Mouse (Mus musculus) neural tube, embryonic 13.5 days (tissue): ENCODE data around the gene Camk1d. TPM values are rescaled to one million over a fixed set of nuclear protein-coding genes. Genes with fewer than 3 reads are reported as not detected.

Experiments used
- ATAC-seq: fragments of 200-750 bp; cut with Nextera tagmentation; 2 replicates; pipeline ENCODE4 v1.8.0; 2017; ENCODE audit warnings: low read depth, mild to moderate bottlenecking, moderate TSS enrichment, moderate library complexity
- H3K27ac ChIP-seq: fragments of 300-500 bp; sonication (generic); replicated peaks from 2 replicates; pipeline ENCODE4 v1.5.1; 2015; ENCODE audit warnings: moderate library complexity, mild to moderate bottlenecking, inconsistent platforms
- H3K27me3 ChIP-seq: fragments of 300-500 bp; sonication (generic); 2 replicates; pipeline ENCODE4 v1.6.1; 2015; ENCODE audit warnings: mild to moderate bottlenecking, inconsistent platforms
- H3K36me3 ChIP-seq: fragments of 300-500 bp; sonication (generic); 2 replicates; pipeline ENCODE4 v1.6.1; 2015; ENCODE audit warnings: mild to moderate bottlenecking, inconsistent platforms
- H3K4me1 ChIP-seq: fragments of 300-500 bp; sonication (generic); replicated peaks from 2 replicates; pipeline ENCODE4 v1.6.1; 2015; ENCODE audit warnings: inconsistent platforms
- H3K4me2 ChIP-seq: fragments of 300-500 bp; sonication (generic); 2 replicates; pipeline ENCODE4 v1.6.1; 2015; ENCODE audit warnings: inconsistent platforms, mild to moderate bottlenecking, moderate library complexity
- H3K4me3 ChIP-seq: fragments of 300-500 bp; sonication (generic); 2 replicates; pipeline ENCODE4 v1.5.1; 2015; ENCODE audit warnings: mild to moderate bottlenecking, inconsistent platforms
- H3K9ac ChIP-seq: fragments of 300-500 bp; sonication (generic); 2 replicates; pipeline ENCODE4 v1.6.1; 2015; ENCODE audit warnings: moderate library complexity, mild to moderate bottlenecking, inconsistent platforms
- H3K9me3 ChIP-seq: fragments of 300-500 bp; sonication (generic); 2 replicates; pipeline ENCODE4 v1.6.1; 2016; ENCODE audit warnings: inconsistent platforms
- whole genome bisulfite sequencing: fragments of 180-500 bp; shearing (Covaris S2); methylation state at CpG from one replicate; pipeline ENCODE4 v1.1.7; 2015; 5-methylcytosine and 5-hydroxymethylcytosine counted together
- polyA plus RNA-seq: library from polyadenylated mRNA; unstranded; fragments of >200 nt; fragmentation: Nextera tagmentation; extraction: Ambion mirVana; gene quantifications from 2 replicates; pipeline ENCODE4 v1.2.1, GENCODE M21; 2015

Gene Camk1d
- polyA plus RNA-seq, 1 experiment from 2014 or later, result 4.6 TPM

- H3K9me3 ChIP-seq, result no peaks in the 10 kb centered on the region
- peaks cover 2% of the 10 kb centered on the region for H3K27me3 ChIP-seq
- no peak overlapping the region for H3K9ac ChIP-seq
- H3K4me2 ChIP-seq, result no peak overlapping the region
- no peak for ATAC-seq
- 73% methylated on average over 4 of the region's 4 CpGs for WGBS
- H3K4me3 ChIP-seq, result no peak overlapping the region
- H3K36me3 ChIP-seq, result no peaks in the 10 kb centered on the region
- H3K4me1 ChIP-seq, result 0 out of 2 replicates have a peak, but pooled peaks cover 6% of the 10 kb centered on the region
- H3K27ac ChIP-seq, result no peak overlapping the region
Measured at GRCm38 (mm10) chr2:5706618-5707017, 7.7 kb downstream of the Camk1d start.

GRCm38 (mm10) chr2:5702370-5702769 lies 11.9 kb downstream of the Camk1d start:
- Histone ChIP-seq H3K27ac (no peak overlapping the region), H3K4me1 (no peaks in the 10 kb centered on the region), H3K4me3 (no peak overlapping the region), H3K36me3 (no peaks in the 10 kb centered on the region), H3K4me2 (no peak overlapping the region), H3K9ac (no peak overlapping the region), H3K27me3 (no peaks in the 10 kb centered on the region), H3K9me3 (no peaks in the 10 kb centered on the region)
- 85% methylated on average over 2 of the region's 2 CpGs for WGBS
- no peak for ATAC-seq

- Histone ChIP-seq H3K9me3 (no peaks in the 10 kb centered on the region), H3K27me3 (no peaks in the 10 kb centered on the region), H3K36me3 (no peaks in the 10 kb centered on the region), H3K4me1 (no peaks in the 10 kb centered on the region), H3K4me2 (no peak overlapping the region), H3K27ac (no peak overlapping the region), H3K9ac (no peak overlapping the region), H3K4me3 (no peak overlapping the region)
- ATAC-seq, result no peak
- WGBS, result 91% methylated on average over 3 of the region's 3 CpGs
Measured at GRCm38 (mm10) chr2:5700931-5701330, 13.4 kb downstream of the Camk1d start.

- Histone ChIP-seq H3K27ac (no peak overlapping the region), H3K4me3 (no peak overlapping the region), H3K27me3 (no peaks in the 10 kb centered on the region), H3K4me1 (no peaks in the 10 kb centered on the region), H3K9me3 (no peaks in the 10 kb centered on the region), H3K9ac (no peak overlapping the region), H3K36me3 (no peaks in the 10 kb centered on the region), H3K4me2 (no peak overlapping the region)
- no peak for ATAC-seq
- 64% methylated on average over 8 of the region's 8 CpGs for WGBS
Measured at GRCm38 (mm10) chr2:5698451-5698850, 15.9 kb downstream of the Camk1d start.

GRCm38 (mm10) chr2:5694094-5694493 lies 20.2 kb downstream of the Camk1d start:
- H3K9ac ChIP-seq, result no peak overlapping the region
- no peak overlapping the region for H3K4me2 ChIP-seq
- H3K9me3 ChIP-seq, result no peaks in the 10 kb centered on the region
- no peaks in the 10 kb centered on the region for H3K4me1 ChIP-seq
- no peak overlapping the region for H3K27ac ChIP-seq
- H3K36me3 ChIP-seq, result no peaks in the 10 kb centered on the region
- no peak for ATAC-seq
- H3K27me3 ChIP-seq, result no peaks in the 10 kb centered on the region
- WGBS, result 75% methylated on average over 9 of the region's 9 CpGs
- H3K4me3 ChIP-seq, result no peak overlapping the region

- H3K27ac ChIP-seq, result no peak overlapping the region
- no peaks in the 10 kb centered on the region for H3K4me1 ChIP-seq
- no peak overlapping the region for H3K4me3 ChIP-seq
- 79% methylated on average over 3 of the region's 3 CpGs for WGBS
- no peak for ATAC-seq
- no peaks in the 10 kb centered on the region for H3K9me3 ChIP-seq
- no peak overlapping the region for H3K4me2 ChIP-seq
- no peak overlapping the region for H3K9ac ChIP-seq
- H3K36me3 ChIP-seq, result no peaks in the 10 kb centered on the region
- no peaks in the 10 kb centered on the region for H3K27me3 ChIP-seq
Measured at GRCm38 (mm10) chr2:5691729-5692128, 22.6 kb downstream of the Camk1d start.

- no peaks in the 10 kb centered on the region for H3K4me1 ChIP-seq
- no peaks in the 10 kb centered on the region for H3K36me3 ChIP-seq
- H3K27ac ChIP-seq, result no peak overlapping the region
- no peaks in the 10 kb centered on the region for H3K9me3 ChIP-seq
- H3K4me2 ChIP-seq, result no peak overlapping the region
- no peak overlapping the region for H3K9ac ChIP-seq
- ATAC-seq, result no peak
- 85% methylated on average over 4 of the region's 4 CpGs for WGBS
- H3K4me3 ChIP-seq, result no peak overlapping the region
- H3K27me3 ChIP-seq, result no peaks in the 10 kb centered on the region
Measured at GRCm38 (mm10) chr2:5683366-5683765, 30.9 kb downstream of the Camk1d start.

GRCm38 (mm10) chr2:5681909-5682308 lies 32.4 kb downstream of the Camk1d start:
- no peaks in the 10 kb centered on the region for H3K36me3 ChIP-seq
- no peaks in the 10 kb centered on the region for H3K27me3 ChIP-seq
- H3K9me3 ChIP-seq, result no peaks in the 10 kb centered on the region
- 91% methylated on average over 8 of the region's 8 CpGs for WGBS
- ATAC-seq, result no peak
- H3K27ac ChIP-seq, result no peak overlapping the region
- H3K4me2 ChIP-seq, result no peak overlapping the region
- H3K9ac ChIP-seq, result no peak overlapping the region
- no peak overlapping the region for H3K4me3 ChIP-seq
- H3K4me1 ChIP-seq, result no peaks in the 10 kb centered on the region

- Histone ChIP-seq H3K4me2 (no peak overlapping the region), H3K36me3 (no peaks in the 10 kb centered on the region), H3K27me3 (no peaks in the 10 kb centered on the region), H3K9me3 (no peaks in the 10 kb centered on the region), H3K27ac (no peak overlapping the region), H3K4me3 (no peak overlapping the region), H3K9ac (no peak overlapping the region), H3K4me1 (peaks cover 5% of the 10 kb centered on the region; the same call in 1 of the 2 replicates)
- WGBS, result 96% methylated on average over 7 of the region's 7 CpGs
- ATAC-seq, result no peak
Measured at GRCm38 (mm10) chr2:5681302-5681701, 33.0 kb downstream of the Camk1d start.

- Histone ChIP-seq H3K27me3 (no peaks in the 10 kb centered on the region), H3K27ac (no peak overlapping the region), H3K36me3 (no peaks in the 10 kb centered on the region), H3K4me2 (no peak overlapping the region), H3K4me3 (no peak overlapping the region), H3K9me3 (no peaks in the 10 kb centered on the region), H3K4me1 (peaks cover 15% of the 10 kb centered on the region), H3K9ac (no peak overlapping the region)
- ATAC-seq, result no peak
- WGBS, result 94% methylated on average over 2 of the region's 2 CpGs
Measured at GRCm38 (mm10) chr2:5679055-5679454, 35.3 kb downstream of the Camk1d start.

GRCm38 (mm10) chr2:5677472-5677871 lies 36.8 kb downstream of the Camk1d start:
- Histone ChIP-seq H3K4me3 (no peak overlapping the region), H3K4me2 (no peak overlapping the region), H3K4me1 (peaks cover 15% of the 10 kb centered on the region), H3K27me3 (no peaks in the 10 kb centered on the region), H3K27ac (no peak overlapping the region), H3K9ac (no peak overlapping the region), H3K36me3 (no peaks in the 10 kb centered on the region), H3K9me3 (no peaks in the 10 kb centered on the region)
- no peak for ATAC-seq
- 82% methylated on average over 2 of the region's 2 CpGs for WGBS

GRCm38 (mm10) chr2:5676786-5677185 lies 37.5 kb downstream of the Camk1d start:
- Histone ChIP-seq H3K9me3 (no peaks in the 10 kb centered on the region), H3K27me3 (no peaks in the 10 kb centered on the region), H3K27ac (no peak overlapping the region), H3K36me3 (no peaks in the 10 kb centered on the region), H3K4me2 (no peak overlapping the region), H3K4me3 (no peak overlapping the region), H3K9ac (no peak overlapping the region), H3K4me1 (peaks cover 15% of the 10 kb centered on the region)
- WGBS, result 84% methylated on average over 8 of the region's 8 CpGs
- ATAC-seq, result no peak

GRCm38 (mm10) chr2:5676143-5676483 lies 38.2 kb downstream of the Camk1d start:
- H3K4me3 ChIP-seq, result no peak overlapping the region
- no peak overlapping the region for H3K4me2 ChIP-seq
- H3K27me3 ChIP-seq, result no peaks in the 10 kb centered on the region
- no peak overlapping the region for H3K27ac ChIP-seq
- no peak overlapping the region for H3K9ac ChIP-seq
- no peaks in the 10 kb centered on the region for H3K9me3 ChIP-seq
- H3K36me3 ChIP-seq, result no peaks in the 10 kb centered on the region
- ATAC-seq, result no peak
- H3K4me1 ChIP-seq, result peaks cover 15% of the 10 kb centered on the region
- WGBS, result 49% methylated on average over 9 of the region's 9 CpGs
